Mouse (Mus musculus) G1E-ER4 (cell line): ENCODE data around the gene Rwdd3. TPM values are rescaled to one million over a fixed set of nuclear protein-coding genes. Genes with fewer than 3 reads are reported as not detected.

Experiments used
- GATA1 ChIP-seq: IDR thresholded peaks from one replicate; pipeline ENCODE4 v1.8.0; 2012; ENCODE audit warnings: low read length, inconsistent platforms
- polyA plus RNA-seq: library from polyadenylated mRNA; stranded (reverse); fragments of >175 nt; gene quantifications from 2 replicates; pipeline ENCODE4 v1.2.3, GENCODE M21; 2012

The Rwdd3 gene
- polyA plus RNA-seq, 1 experiment = 0.60 TPM

GRCm38 (mm10) chr3:121170631-121171030 lies 864 bp downstream of the Rwdd3 start:
- TF ChIP-seq GATA1 = no peak

DNA sequence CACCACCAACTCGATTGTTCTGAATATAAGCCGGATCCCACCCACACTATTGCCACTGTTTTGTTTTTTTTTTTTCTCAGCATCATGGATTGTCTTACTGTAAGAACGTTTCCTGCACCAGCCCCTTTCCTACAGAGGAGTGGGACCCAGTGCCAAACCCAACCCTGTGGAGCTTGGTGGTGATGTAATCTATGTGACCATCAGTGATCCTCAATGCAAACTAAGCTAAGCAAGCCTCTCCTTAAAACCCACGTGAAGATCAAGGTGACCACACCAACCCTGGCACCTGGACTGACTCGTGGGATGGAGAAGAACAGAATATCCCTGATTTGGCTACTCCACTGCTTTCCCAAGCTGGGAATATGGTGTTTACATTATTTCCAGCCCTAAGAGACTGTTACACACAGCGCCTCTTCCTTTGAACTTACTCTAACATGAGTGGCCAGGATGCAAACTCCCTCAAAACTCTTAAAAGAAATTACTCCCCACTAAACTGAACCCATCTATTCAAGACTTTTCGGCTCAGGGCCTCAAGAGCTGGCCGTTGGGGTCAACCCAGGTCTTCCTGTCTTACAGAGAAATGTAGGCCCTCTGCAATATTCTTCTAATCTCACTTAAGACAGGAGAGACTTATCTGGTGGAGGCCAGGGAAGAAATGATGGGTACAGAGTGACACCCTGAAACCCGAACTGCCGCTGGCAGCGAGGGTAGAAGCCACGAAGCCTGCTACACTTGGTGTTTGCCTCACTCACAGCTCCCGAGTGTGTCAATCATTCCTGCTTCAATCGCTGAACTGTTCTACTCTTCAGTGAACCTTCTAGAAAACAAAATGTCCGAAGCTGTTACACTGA lies 2.2 kb downstream of the Rwdd3 start:
- TF ChIP-seq GATA1 = no peak

GRCm38 (mm10) chr3:121168581-121168980 lies 2.9 kb downstream of the Rwdd3 start:
- no peak for TF ChIP-seq GATA1

DNA sequence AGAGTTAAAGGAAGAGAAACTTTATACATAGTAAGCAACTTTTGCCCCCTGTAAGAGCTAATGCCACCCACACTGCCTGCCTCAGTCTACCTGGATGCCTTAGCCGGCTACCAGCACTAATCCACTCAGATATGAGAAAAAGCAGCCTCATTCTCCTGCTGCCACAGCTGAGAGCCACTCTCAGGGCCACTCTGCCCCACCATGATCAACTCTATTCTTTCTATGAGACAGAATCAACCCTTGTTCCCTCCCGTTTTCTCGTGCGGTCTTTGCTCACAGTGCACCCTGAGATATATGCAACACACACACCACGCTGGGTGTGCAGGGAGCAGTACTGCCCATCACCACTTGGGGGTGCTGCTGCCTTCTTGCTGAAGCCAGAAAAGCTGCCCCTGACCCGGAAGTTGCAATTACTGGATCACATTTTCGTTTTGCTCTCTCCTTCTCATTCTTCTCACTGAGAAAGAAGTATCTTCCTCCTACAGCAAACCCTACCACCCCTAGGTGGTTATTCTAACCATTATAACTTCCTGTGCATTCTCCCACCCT lies 8.2 kb downstream of the Rwdd3 start:
- TF ChIP-seq GATA1 = no peak

DNA sequence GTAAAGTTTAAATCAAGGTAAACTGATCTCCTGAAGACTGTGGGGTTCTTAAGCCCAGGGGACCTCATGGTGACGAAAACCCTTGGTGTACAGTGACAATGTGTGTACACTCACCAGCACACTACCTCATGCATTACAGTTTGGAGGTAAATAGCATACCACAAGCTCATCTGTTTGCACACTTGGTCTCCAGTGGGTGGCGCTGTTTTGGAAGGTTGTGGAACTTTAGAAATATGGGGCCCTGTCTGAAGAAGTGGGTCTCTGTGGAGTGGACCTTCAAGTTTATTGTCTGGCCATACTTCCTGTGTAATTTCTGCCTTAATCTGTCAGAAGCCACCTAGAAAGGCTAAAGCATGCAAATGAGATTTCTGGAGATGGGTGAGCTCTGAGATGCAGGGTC lies 9.8 kb downstream of the Rwdd3 start:
- no peak for TF ChIP-seq GATA1

- no peak for TF ChIP-seq GATA1
These were observed 11.1 kb downstream of the Rwdd3 start for GRCm38 (mm10) chr3:121160424-121160823.

- TF ChIP-seq GATA1 = no peak
These were observed 11.9 kb downstream of the Rwdd3 start for GRCm38 (mm10) chr3:121159566-121159965.

DNA sequence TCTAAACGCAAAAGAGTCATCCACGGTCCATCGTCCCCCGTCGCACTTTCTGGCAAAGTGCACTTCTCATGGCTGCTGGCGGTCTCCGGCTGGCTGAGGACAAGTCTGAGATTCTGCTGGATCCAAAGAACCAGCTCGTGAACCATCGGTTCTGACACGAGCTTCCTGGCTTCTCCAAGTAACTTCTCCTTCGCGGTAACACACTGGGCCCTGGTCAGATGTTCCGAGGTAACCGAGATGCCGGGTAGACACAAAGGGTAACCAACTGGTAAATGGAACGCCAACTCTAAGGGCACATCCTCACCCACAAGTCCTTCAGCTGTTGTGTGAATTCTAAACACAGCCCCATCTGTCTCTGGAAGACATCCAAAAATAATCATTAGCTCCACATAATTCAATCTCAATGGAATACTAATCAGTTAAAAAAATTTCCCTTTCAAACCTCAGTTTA lies 12.6 kb downstream of the Rwdd3 start:
- no peak for TF ChIP-seq GATA1

GRCm38 (mm10) chr3:121157546-121158330 lies 13.8 kb downstream of the Rwdd3 start:
- no peak for TF ChIP-seq GATA1

DNA sequence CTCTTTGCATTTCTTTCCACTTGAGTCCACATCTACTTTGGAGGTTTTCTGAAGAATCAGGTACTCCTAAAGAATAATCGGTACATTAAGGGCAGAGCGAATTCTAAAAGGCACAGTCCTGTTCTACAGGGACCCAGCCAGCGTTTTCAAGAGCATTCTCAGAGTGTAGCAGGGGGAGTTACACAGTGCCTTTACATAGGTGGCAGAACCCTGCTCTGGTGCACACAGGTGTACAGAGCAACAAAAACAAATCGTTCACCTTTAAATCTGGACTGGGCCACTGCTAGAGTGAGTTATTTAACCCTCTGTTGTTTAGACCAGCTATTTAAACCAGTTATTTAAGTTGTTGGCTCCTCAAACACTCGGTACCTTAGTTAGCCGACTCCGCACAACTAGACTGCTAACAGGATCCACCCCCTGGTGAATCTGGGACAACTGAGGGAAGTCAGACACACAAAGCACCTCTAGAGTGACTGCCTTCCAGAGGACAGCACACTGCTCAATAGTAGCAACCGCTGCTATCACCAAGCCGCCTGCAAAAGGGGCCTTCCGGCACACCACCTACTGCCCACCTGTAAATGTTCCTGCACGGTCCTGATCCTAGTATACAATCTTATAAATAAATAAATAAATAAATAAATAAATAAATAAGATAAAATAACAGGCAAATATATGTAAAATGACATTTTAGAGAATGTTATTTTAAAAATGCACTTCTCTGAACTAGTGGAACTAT lies 14.9 kb downstream of the Rwdd3 start:
- no peak for TF ChIP-seq GATA1

DNA sequence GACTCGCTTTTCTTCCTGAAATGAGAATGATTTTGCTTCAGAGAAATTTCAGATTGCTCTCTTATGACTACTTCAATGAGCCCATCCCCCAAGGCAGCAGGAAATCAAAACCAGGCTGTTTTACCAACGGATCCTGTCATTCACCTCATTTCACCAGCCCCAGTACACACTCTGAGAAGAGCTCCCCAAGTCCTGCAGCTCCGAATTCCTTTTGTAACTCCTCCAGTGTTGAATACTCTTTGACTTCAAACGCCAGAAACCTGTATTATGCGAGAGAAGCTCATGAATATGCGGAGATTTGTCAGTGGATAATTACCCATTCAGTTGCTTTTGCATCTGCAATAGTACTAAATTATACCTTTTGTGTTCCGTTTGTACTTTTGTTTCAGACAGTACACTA lies 15.5 kb downstream of the Rwdd3 start:
- TF ChIP-seq GATA1 = no peak

- no peak for TF ChIP-seq GATA1
These were observed 37.6 kb downstream of the Rwdd3 start for GRCm38 (mm10) chr3:121133937-121134336.

DNA sequence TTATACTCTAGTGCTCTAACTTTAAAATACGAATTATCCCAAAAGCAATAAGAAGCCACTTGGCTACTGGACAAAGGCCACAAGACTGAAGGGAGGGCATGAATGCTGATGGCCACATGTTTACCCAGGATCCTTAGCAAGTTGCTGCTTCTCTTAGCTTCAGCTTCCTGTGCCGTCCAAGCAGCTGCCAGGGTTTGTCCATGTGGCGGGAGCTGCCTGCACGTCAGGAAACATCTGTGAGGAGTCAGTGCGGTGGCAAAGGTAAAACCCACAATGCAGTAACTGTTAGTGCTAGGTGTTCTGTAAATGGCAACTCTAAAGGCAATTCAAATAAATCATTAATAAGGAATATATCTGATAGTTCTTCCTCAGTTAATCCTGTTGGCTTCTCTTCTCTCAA lies 38.5 kb downstream of the Rwdd3 start:
- TF ChIP-seq GATA1 = no peak

GRCm38 (mm10) chr3:121127171-121127570 lies 44.3 kb downstream of the Rwdd3 start:
- TF ChIP-seq GATA1 = no peak

GRCm38 (mm10) chr3:121126476-121126875 lies 45.0 kb downstream of the Rwdd3 start:
- TF ChIP-seq GATA1 = no peak

GRCm38 (mm10) chr3:121121072-121121471 lies 50.4 kb downstream of the Rwdd3 start:
- no peak for TF ChIP-seq GATA1

DNA sequence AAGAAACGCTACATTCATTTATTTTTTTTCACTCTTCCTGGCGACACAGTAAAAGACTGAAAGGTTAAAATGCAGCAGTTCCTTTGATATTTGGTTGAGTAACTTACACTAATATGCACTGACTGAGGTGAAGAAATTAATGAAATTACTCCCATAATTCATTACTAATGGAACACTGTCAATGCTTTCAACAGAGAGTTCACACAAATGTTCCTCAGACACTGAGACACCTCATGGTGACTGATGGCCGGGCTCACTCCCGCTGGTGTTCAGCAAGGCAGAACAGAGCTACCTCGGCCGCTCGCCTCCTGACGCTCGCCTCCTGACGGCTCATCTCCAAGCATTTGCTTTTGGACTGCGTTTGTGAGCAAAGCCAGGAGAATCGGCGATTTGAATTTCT lies 54.9 kb downstream of the Rwdd3 start:
- no peak for TF ChIP-seq GATA1
